Mouse (Mus musculus) T-cell, adult 66 days (primary cell): ENCODE measurements around the gene Eif3m. TPM values are rescaled to one million over a fixed set of nuclear protein-coding genes. Genes with fewer than 3 reads are reported as not detected.

ENCODE experiments used
- total RNA-seq, 2 experiments: library from RNA; stranded (reverse); gene quantifications; 3 replicates in 1 of 2; 4 replicates in 1 of 2; pipeline ENCODE4 v1.2.4; 2023

Eif3m gene
- total RNA-seq = 100 to 1,000 TPM; 154 to 181 TPM

GRCm38 (mm10) chr2:105016967-105017287 lies at the start of gene Eif3m:
Eif3m (minus strand) TSS chr2:105017080.

Other genes with a start within 250 kb of the Eif3m start
- gene Qser1, start 200.3 kb downstream of the Eif3m start, total RNA-seq = 10 to 100 TPM in 1 of 2 experiments, 1 to 10 TPM in 1; 9.5 to 11.0 TPM
- gene Prrg4, start 167.2 kb downstream of the Eif3m start, total RNA-seq = 1 to 10 TPM; 3.8 to 4.3 TPM
- 1 to 10 TPM in 1 of 2 experiments, not detected in 1; 3.3 TPM for gene Ccdc73, start 149.3 kb downstream of the Eif3m start, total RNA-seq
- not detected for gene Gm11060, start 74.9 kb upstream of the Eif3m start, total RNA-seq
- gene Wt1, start 109.4 kb upstream of the Eif3m start, total RNA-seq = not detected
- not detected for gene Them7, start 207.2 kb upstream of the Eif3m start, total RNA-seq